Mouse (Mus musculus) embryo, embryonic 9.5 days (tissue): ENCODE measurements at regions not wholly inside any gene's neighbourhood (a gene's known extent, or its start where the extent isn't known, plus 50 kb on each side); places are given as distances from the start of the nearest gene placed in this dataset.

Experiments used
- DNase-seq: peaks from one replicate; pipeline ENCODE4 v3.0.0-alpha.2; 2017; ENCODE audit errors: extremely low spot score

- no peak for DNase-seq
These were observed 143.4 kb upstream of the Nectin1 start for GRCm38 (mm10) chr9:43600396-43600795.

DNA sequence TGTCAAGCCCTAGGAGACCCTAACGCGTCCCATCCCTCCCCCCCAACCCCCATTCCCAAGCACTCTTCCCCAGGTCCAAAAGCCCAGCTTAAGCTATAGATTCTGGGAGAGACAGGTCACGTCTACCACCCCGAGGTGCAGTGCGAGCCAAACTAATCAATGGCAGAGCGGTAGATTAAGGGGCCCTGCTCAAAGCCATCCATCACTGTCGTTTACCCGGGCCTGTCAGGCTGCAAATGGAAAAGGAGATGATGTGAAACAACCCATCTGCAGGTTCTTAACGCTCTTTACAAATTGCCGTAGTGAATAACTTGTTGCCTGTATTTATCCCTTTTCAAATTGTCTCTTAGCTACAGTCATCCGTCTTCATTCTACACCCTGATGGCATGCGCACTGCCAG lies 126.2 kb upstream of the Nectin1 start:
- peak; percentile 28 for DNase-seq

DNA sequence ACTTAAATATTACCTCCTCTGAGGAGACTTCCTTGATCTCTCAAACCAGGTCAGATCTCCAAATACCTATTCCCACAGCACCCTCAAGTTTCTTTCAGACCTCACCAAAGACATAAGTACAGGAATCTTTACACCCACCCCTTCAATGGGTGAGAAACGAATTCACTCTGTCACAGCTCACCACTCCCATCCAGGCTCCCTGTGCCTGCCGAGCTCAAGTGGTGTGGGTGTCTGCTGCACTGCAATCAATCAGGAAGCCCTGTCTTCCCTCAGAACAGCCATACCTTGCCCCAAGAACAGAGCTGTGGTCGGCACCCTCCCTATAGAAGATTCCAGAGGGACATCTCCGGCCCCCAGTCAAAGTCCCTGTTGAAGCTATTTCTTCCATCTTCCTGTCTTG lies 116.2 kb upstream of the Nectin1 start:
- DNase-seq: no peak

- DNase-seq: peak; percentile 27
These were observed 115.0 kb upstream of the Nectin1 start for GRCm38 (mm10) chr9:43628786-43629185.

DNA sequence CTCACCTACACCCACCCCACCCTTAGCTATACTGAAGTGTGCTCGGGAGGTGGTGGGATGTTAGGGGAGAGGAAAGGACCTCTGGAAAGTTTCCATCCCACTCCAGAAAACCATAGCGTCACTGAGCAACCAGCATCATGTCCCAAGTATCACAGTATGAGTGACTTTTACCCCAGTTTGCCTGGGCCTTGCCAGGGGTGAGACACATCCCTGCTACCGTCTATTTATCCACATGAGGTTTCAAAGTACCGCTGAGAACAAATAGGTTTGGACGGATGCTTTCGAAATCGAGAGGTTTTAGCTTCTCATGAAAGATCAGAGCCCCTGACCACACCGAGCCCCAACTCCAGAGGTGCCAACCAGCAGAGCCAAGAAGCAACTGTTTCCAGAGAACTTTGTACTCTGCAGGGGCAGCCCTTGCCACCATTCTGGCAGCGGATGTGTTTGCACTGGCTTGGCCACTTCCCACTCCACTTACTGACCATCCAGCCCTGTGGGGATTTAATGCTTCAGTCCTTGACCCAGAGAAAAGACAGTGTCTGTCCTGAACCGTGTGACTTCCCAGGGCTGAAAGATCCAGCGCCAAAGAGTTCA lies 107.3 kb upstream of the Nectin1 start:
- DNase-seq: no peak

GRCm38 (mm10) chr9:43658186-43658585 lies 85.6 kb upstream of the Nectin1 start:
- no peak for DNase-seq

- no peak for DNase-seq
These were observed 84.5 kb upstream of the Nectin1 start for GRCm38 (mm10) chr9:43659237-43659636.

GRCm38 (mm10) chr9:43660151-43660550 lies 83.6 kb upstream of the Nectin1 start:
- DNase-seq: no peak

DNA sequence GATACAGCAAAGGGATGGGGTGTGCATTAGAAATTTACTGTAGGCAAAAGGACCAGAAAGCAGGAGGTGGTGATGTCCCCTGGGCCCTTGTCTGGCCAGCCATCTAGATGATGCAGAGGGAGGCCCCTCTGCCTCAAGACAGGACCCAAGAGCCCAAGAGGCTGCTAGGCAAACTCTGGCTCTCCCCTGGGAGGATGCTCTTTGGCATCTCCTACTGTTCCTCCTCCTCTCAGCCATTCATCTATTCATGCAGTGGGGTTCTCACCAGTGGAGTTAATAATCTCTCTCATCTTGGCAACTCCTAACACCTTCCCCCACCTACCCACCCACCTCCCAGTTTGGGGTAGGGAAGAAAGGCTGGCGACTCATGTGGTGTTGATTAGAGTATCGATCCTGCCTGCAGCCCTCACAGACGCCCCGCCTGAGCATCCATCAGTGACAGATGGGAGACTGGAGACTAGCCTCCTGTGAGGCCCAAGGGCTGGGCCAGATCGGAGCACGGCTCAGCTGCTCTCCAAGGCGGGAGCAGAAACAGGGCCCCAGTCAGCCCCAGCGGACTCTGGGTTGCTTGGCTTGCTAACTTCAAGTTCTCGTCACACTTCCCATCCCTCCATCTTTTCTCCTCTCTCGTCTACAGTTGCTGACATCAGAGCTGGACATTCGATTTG lies 82.8 kb upstream of the Nectin1 start:
- DNase-seq: no peak

DNA sequence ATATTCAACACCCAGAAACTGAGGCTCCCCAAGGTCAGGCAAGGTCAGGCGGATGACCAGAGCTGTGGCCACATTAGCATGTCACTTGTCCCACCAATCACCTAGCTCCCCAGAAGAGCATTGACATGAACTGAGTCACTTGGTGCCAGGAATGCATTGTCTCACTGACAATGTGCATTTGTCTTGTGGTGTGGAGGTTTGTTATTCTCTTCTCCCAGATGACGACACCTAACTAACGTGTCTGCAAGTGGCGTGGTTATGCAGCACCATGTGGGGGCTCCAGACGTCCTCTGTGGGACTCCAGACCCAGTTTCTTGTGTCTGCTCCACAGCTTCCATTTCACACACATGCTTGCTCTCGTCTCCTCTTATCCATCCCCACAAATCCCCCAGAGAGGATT lies 82.1 kb upstream of the Nectin1 start:
- DNase-seq: no peak

GRCm38 (mm10) chr9:43667386-43667785 lies 76.4 kb upstream of the Nectin1 start:
- no peak for DNase-seq

DNA sequence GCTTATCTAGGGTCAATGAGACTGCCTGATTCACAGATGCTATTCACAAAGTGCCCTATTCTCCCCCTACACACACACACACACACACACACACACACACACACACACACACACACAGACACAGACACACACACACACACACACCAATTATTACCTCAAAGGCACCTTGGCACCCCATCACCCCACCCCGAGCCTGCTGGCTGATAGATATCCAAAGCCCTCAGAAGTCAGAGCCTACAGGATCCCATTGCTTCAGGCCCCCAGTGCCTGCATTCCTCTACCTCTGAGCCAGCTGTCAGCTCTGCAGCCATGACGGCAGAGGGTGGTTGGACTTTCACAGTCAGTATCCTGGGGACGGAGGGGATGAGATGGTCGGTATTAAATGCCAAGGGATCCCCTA lies 75.8 kb upstream of the Nectin1 start:
- no peak for DNase-seq

DNA sequence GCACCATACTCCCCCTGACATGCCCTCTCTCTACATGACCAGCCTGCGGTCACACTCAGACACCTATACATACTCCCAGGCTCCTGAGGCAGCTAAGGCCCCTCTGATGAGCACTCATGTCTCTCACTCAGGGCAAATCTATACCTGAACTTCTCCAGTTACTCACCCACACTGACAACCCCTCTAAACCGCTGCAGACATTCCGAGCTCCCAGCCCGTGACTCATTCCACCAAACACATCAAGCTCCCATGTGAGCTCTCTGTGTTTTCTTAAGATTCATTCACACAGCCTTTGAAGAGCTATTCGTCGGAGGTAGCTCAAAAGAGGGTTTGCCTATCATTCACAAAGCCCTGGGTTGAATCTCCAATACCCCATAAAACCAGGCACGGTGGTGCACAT lies 75.1 kb upstream of the Nectin1 start:
- no peak for DNase-seq

GRCm38 (mm10) chr9:43670563-43670962 lies 73.2 kb upstream of the Nectin1 start:
- DNase-seq: no peak

DNA sequence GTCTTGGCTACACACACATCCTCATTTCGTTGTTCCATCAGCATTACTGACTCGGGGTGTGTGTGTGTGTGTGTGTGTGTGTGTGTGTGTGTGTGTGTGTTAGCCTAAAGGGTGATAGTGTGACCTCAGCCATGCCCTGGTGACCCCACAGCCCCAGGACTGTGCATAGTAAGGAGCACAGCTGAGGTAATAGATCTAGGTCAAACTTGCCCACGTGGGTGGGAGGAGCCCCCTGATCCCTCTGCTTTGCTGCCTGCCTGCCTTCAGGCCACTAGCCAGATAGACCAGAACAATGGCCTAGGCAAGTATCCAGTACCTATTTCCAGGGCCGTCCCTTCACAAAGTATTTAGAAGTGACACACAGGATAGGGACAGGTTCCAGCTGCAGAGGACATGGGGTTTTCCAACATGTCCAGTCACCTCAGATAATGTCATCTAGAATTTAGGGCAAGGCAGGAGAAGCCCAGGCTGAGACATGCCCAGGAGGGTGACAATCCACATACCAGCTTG lies 70.6 kb upstream of the Nectin1 start:
- peak; percentile 26 for DNase-seq

- DNase-seq: no peak
These were observed 69.5 kb upstream of the Nectin1 start for GRCm38 (mm10) chr9:43674321-43674720.

DNA sequence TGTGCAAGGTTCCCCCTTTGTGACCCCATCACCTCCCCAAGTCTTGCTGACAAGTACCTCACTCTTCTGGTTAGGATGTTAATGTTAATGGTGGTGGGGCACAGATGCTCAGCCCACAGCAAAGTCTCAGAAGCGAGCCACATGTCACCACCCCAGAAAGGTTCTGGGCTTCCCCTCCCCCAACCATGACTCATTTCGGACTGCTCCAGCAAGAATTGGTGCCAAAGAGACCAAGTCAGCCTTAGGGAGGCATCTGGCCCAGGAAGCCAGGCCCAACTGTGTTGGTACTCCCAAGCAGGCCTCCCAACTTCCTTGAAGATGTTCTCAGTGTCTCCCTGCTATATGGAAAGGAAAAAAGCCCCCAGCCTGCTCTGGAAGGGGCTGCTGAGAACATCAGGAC lies 67.8 kb upstream of the Nectin1 start:
- DNase-seq: no peak

GRCm38 (mm10) chr9:43679331-43679730 lies 64.5 kb upstream of the Nectin1 start:
- no peak for DNase-seq

GRCm38 (mm10) chr9:43681317-43681716 lies 62.5 kb upstream of the Nectin1 start:
- DNase-seq: no peak

GRCm38 (mm10) chr9:43682102-43682501 lies 61.7 kb upstream of the Nectin1 start:
- DNase-seq: no peak

DNA sequence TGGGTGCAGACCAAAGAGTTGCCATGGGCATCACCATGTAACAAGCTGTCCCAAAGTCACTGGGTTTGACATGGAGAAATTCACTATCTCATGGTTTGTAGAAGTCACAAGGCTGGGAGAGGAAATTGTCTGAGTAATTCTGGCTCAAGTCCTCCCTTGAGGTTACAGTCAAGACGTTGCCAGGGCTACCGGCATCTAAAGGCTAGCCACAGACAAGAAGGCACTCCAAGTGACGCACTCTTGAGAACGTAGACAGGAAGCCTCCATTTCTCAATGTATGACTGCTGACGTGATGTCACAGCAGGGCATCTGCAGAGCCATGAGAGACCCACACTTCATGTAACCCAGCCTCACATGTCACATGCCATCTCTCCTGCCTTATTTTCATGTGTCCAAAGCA lies 59.2 kb upstream of the Nectin1 start:
- no peak for DNase-seq

DNA sequence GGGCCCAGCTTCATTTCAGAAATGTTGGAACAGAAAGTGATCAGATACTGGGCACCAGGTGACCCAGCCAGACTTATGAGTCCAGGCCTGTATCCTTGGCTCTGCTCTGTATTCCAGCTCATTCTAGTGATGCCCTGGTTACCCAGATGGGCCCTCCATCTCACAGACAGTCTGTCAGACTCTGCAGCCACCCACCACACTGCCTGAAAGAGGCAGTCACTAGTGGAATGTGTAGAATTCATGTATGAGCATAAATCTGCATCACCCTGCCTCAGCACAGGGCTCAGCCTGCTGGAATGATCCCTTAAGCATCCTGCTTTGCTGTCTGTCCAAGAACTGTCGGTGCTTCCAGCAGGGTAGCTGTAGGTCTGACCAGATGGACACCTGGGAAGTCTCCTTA lies 51.8 kb upstream of the Nectin1 start:
- DNase-seq: no peak

DNA sequence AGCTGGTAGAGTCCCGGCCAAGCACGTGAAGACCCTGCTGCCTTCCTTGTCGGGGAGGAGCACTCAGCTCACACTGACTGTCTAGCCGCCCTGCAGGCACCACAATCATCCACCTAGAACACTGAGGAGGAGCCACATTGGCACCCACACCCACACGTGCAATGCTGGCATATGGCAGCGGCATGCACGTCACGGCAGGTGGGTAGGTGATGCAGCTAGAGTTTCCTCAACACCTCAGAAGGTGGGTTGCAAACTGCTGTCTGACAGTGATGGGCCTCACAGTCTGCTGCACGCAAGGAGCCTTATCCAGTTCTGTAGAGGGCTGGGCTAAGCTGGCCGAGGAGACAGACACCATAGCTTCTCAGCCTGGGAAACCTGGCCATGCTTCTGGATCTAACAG lies 51.2 kb upstream of the Nectin1 start:
- no peak for DNase-seq
